Mouse (Mus musculus): Measurements from ENCODE around the gene Aqr. TPM values are rescaled to one million over a fixed set of nuclear protein-coding genes. Genes with fewer than 3 reads are reported as not detected.

Gene Aqr
- polyA plus RNA-seq, 1 experiment = 10.2 TPM

GRCm38 (mm10) chr2:114117235-114117634 is 69.6 kb downstream of the Aqr start:
- TF ChIP-seq CTCF (IDR thresholded peaks at IDR 0.05; ENCODE audit: extremely low read depth, insufficient read length, insufficient replicate concordance, low read depth, low read length) (no peak), POLR2A (IDR thresholded peaks at IDR 0.05; ENCODE audit: low read depth, low read length) (no peak)
- peaks cover 56% of the 10 kb centered on the region for H3K36me3 ChIP-seq (ENCODE audit: control insufficient read depth, insufficient read depth, low read length)
- no peak overlapping the region for H3K4me3 ChIP-seq (ENCODE audit: low read depth, low read length)
- H3K4me1 ChIP-seq (ENCODE audit: control insufficient read depth, insufficient read depth, insufficient read length, low read length) = no peaks in the 10 kb centered on the region
- H3K27ac ChIP-seq (ENCODE audit: insufficient read depth, low read depth, low read length) = no peak overlapping the region
- H3K27me3 ChIP-seq (ENCODE audit: control insufficient read depth, insufficient read depth, low read length) = no peaks in the 10 kb centered on the region
- WGBS = 97% methylated on average over 3 of the region's 3 CpGs

- H3K27ac ChIP-seq (ENCODE audit: insufficient read depth, low read depth, low read length) = no peak overlapping the region
- H3K36me3 ChIP-seq (ENCODE audit: control insufficient read depth, insufficient read depth, low read length) = peaks cover 54% of the 10 kb centered on the region
- H3K4me3 ChIP-seq (ENCODE audit: low read depth, low read length) = no peak overlapping the region
- H3K27me3 ChIP-seq (ENCODE audit: control insufficient read depth, insufficient read depth, low read length) = no peaks in the 10 kb centered on the region
- 90% methylated on average over 4 of the region's 4 CpGs for WGBS
- TF ChIP-seq POLR2A (IDR thresholded peaks at IDR 0.05; ENCODE audit: low read depth, low read length) (no peak), CTCF (IDR thresholded peaks at IDR 0.05; ENCODE audit: extremely low read depth, insufficient read length, insufficient replicate concordance, low read depth, low read length) (no peak)
- no peaks in the 10 kb centered on the region for H3K4me1 ChIP-seq (ENCODE audit: control insufficient read depth, insufficient read depth, insufficient read length, low read length)
Measured at GRCm38 (mm10) chr2:114115563-114115962, 71.3 kb downstream of the Aqr start.

- Histone ChIP-seq H3K27me3 (ENCODE audit: control insufficient read depth, insufficient read depth, low read length) (no peaks in the 10 kb centered on the region), H3K27ac (ENCODE audit: insufficient read depth, low read depth, low read length) (no peak overlapping the region), H3K4me3 (ENCODE audit: low read depth, low read length) (no peak overlapping the region), H3K4me1 (ENCODE audit: control insufficient read depth, insufficient read depth, insufficient read length, low read length) (no peaks in the 10 kb centered on the region), H3K36me3 (ENCODE audit: control insufficient read depth, insufficient read depth, low read length) (peaks cover 64% of the 10 kb centered on the region)
- TF ChIP-seq POLR2A (IDR thresholded peaks at IDR 0.05; ENCODE audit: low read depth, low read length) = no peak
- no peak for TF ChIP-seq CTCF (IDR thresholded peaks at IDR 0.05; ENCODE audit: extremely low read depth, insufficient read length, insufficient replicate concordance, low read depth, low read length)
- 87% methylated on average over 23 of the region's 23 CpGs for WGBS
Measured at GRCm38 (mm10) chr2:114107288-114108278, 79.2 kb downstream of the Aqr start.

GRCm38 (mm10) chr2:114106383-114106782 is 80.4 kb downstream of the Aqr start:
- TF ChIP-seq POLR2A (IDR thresholded peaks at IDR 0.05; ENCODE audit: low read depth, low read length) (no peak), CTCF (IDR thresholded peaks at IDR 0.05; ENCODE audit: extremely low read depth, insufficient read length, insufficient replicate concordance, low read depth, low read length) (no peak)
- Histone ChIP-seq H3K4me3 (ENCODE audit: low read depth, low read length) (no peak overlapping the region), H3K4me1 (ENCODE audit: control insufficient read depth, insufficient read depth, insufficient read length, low read length) (no peaks in the 10 kb centered on the region), H3K27ac (ENCODE audit: insufficient read depth, low read depth, low read length) (no peak overlapping the region), H3K27me3 (ENCODE audit: control insufficient read depth, insufficient read depth, low read length) (no peaks in the 10 kb centered on the region), H3K36me3 (ENCODE audit: control insufficient read depth, insufficient read depth, low read length) (peaks cover 66% of the 10 kb centered on the region)
- WGBS = 82% methylated on average over 8 of the region's 8 CpGs

DNA sequence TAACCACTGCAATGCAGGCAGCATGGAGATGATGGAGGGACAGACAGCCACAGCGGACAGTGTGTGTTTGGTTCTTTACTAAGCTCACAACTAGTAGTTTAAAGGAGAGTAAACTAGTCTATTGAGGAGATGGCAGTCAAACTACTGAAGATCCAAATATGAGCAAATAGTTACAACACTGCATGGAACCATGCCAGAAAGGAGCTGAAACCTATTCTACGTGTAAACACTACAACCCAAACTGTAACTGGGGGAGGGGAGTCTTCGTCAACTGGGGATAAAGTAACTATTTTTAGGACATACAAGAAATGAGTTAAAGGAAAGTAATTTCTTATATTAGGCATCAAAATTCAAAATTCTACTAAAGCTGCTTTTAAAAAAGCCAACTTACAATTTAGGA is 84.4 kb downstream of the Aqr start:
- peaks cover 54% of the 10 kb centered on the region for H3K36me3 ChIP-seq (ENCODE audit: control insufficient read depth, insufficient read depth, low read length)
- WGBS = 80% methylated on average over 3 of the region's 3 CpGs

GRCm38 (mm10) chr2:114100834-114101233 is 86.0 kb downstream of the Aqr start:
- no peak overlapping the region for H3K27ac ChIP-seq (ENCODE audit: insufficient read depth, low read depth, low read length)
- peaks cover 46% of the 10 kb centered on the region for H3K36me3 ChIP-seq (ENCODE audit: control insufficient read depth, insufficient read depth, low read length)
- H3K4me1 ChIP-seq (ENCODE audit: control insufficient read depth, insufficient read depth, insufficient read length, low read length) = no peaks in the 10 kb centered on the region
- no peak for TF ChIP-seq POLR2A (IDR thresholded peaks at IDR 0.05; ENCODE audit: low read depth, low read length)
- no peak for TF ChIP-seq CTCF (IDR thresholded peaks at IDR 0.05; ENCODE audit: extremely low read depth, insufficient read length, insufficient replicate concordance, low read depth, low read length)
- no peak overlapping the region for H3K4me3 ChIP-seq (ENCODE audit: low read depth, low read length)
- 93% methylated on average over 9 of the region's 9 CpGs for WGBS
- no peaks in the 10 kb centered on the region for H3K27me3 ChIP-seq (ENCODE audit: control insufficient read depth, insufficient read depth, low read length)

More for the DNA sequence above, 84.4 kb downstream of the Aqr start:
- no peak overlapping the region for H3K4me3 ChIP-seq (ENCODE audit: low read depth, low read length)
- H3K27ac ChIP-seq (ENCODE audit: insufficient read depth, low read depth, low read length) = no peak overlapping the region
- H3K4me1 ChIP-seq (ENCODE audit: control insufficient read depth, insufficient read depth, insufficient read length, low read length) = no peaks in the 10 kb centered on the region
- TF ChIP-seq CTCF (IDR thresholded peaks at IDR 0.05; ENCODE audit: extremely low read depth, insufficient read length, insufficient replicate concordance, low read depth, low read length) (no peak), POLR2A (IDR thresholded peaks at IDR 0.05; ENCODE audit: low read depth, low read length) (no peak)
- no peaks in the 10 kb centered on the region for H3K27me3 ChIP-seq (ENCODE audit: control insufficient read depth, insufficient read depth, low read length)

DNA sequence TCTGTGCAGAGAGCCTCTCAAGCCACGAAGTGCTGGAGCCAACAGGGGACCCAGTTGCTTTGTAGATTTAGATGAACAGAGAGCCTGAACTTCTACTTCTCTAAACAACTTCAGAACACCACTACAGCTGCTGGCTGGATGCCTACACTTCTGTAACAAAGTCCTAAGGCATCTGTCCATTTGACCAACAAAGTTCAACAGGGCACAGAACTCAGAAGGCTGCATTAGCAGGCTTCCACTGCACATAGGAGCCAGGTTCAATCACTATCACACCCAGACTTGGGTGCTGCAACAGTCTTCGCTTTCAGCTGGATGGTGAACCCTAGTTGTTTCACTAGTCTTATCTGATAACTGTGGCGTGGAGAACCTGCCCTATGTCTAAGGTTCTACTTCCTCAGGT is 87.0 kb downstream of the Aqr start:
- TF ChIP-seq POLR2A (IDR thresholded peaks at IDR 0.05; ENCODE audit: low read depth, low read length) = no peak
- H3K36me3 ChIP-seq (ENCODE audit: control insufficient read depth, insufficient read depth, low read length) = peaks cover 39% of the 10 kb centered on the region
- H3K27me3 ChIP-seq (ENCODE audit: control insufficient read depth, insufficient read depth, low read length) = no peaks in the 10 kb centered on the region
- no peaks in the 10 kb centered on the region for H3K4me1 ChIP-seq (ENCODE audit: control insufficient read depth, insufficient read depth, insufficient read length, low read length)
- WGBS = 81% methylated on average over 3 of the region's 3 CpGs
- no peak overlapping the region for H3K4me3 ChIP-seq (ENCODE audit: low read depth, low read length)
- no peak overlapping the region for H3K27ac ChIP-seq (ENCODE audit: insufficient read depth, low read depth, low read length)

Measured in small intestine, adult 2 months (tissue).